Comparison of ENCODE assay signal across 8 mouse cellular contexts in the genomic region with DNA sequence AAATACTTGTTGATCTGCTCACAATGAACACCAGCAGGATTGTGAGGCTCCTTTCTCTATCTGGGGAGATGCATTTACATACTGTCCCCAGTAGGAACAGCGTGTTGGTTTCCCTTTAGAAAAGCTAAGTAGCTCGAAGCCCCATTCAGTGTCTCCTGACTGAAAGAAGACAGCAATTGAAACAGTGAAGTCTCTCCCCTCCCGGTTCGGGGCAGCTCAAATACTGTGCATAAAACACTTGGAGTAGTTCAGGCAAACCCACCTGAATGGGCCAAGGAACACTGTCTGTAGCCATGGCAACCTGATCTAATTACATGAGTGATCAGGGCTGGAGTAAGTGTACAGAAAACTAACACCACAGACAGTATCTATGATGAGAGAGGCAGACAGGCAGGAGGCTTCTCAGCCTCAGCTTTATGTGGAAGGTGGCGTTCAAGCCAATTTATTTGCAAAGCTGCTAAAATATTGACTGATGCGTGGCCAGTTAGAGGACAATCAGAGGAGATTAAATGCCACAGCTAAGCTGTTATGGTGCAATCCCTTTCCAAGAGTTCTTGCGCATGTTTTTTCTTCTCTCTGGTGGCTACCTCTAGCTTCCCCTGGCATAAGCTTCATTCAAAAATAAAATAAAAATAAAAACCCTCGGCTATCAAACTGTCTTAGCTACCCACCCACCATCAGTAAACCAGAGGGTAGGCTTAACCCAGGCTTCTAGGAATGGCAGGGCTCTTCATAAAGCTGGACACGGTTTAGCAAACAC. TPM values are rescaled to one million over a fixed set of nuclear protein-coding genes. Genes with fewer than 3 reads are reported as not detected.
DNase-seq lines count a peak whose midpoint lies in the region; ATAC-seq and TF ChIP-seq lines count a peak whose summit lies in the region.

No protein-coding gene starts in this region.

- no peak for TF ChIP-seq CTCF in kidney, adult 2 months (conservative IDR thresholded peaks at IDR 0.05; ENCODE audit: insufficient read depth, insufficient read length, low read depth, low read length)
- TF ChIP-seq CTCF in G1E (IDR thresholded peaks at IDR 0.05; ENCODE audit: low read depth, low read length) = no peak

- H3K4me2 ChIP-seq in hindbrain, embryonic 13.5 days = peak overlapping the region; percentile 87
- H3K4me2 ChIP-seq in midbrain, embryonic 16.5 days (ENCODE audit: low read length) = peak overlapping the region; percentile 78

- no peaks in the 10 kb centered on the region for H3K27me3 ChIP-seq in kidney, adult 2 months (replicated peaks; ENCODE audit: control insufficient read depth, insufficient read depth, low read length)
- H3K27me3 ChIP-seq in G1E (ENCODE audit: insufficient read depth, low read length) = no peaks in the 10 kb centered on the region
- no peaks in the 10 kb centered on the region for H3K27me3 ChIP-seq in hindbrain, embryonic 13.5 days
- H3K27me3 ChIP-seq in midbrain, embryonic 16.5 days (ENCODE audit: control insufficient read depth, insufficient read depth, low read depth, low read length) = no peaks in the 10 kb centered on the region

- ATAC-seq in G1E (ENCODE audit: extremely low read depth, insufficient number of reproducible peaks, low FRiP score, poor library complexity, severe bottlenecking) = no peak
- peak; percentile 25; the same call in 1 of the 2 replicates for ATAC-seq in hindbrain, embryonic 13.5 days (ENCODE audit: low FRiP score)
- ATAC-seq in midbrain, embryonic 16.5 days = peak; percentile 19; the same call in 1 of the 2 replicates

- TF ChIP-seq POLR2A in kidney, adult 2 months (IDR thresholded peaks at IDR 0.05; ENCODE audit: low read depth, low read length) = no peak

- peak overlapping the region; percentile 4; the same call in 1 of the 2 replicates for H3K4me3 ChIP-seq in kidney, adult 2 months (ENCODE audit: insufficient read depth, low read depth, low read length)
- peak overlapping the region; percentile 87; the same call in 1 of the 2 replicates for H3K4me3 ChIP-seq in G1E (ENCODE audit: low read depth, low read length)
- H3K4me3 ChIP-seq in hindbrain, embryonic 13.5 days = peak overlapping the region; percentile 90
- peak overlapping the region; percentile 94 for H3K4me3 ChIP-seq in midbrain, embryonic 16.5 days (ENCODE audit: low read depth, low read length)

- H3K9ac ChIP-seq in hindbrain, embryonic 13.5 days = peak overlapping the region; percentile 97; the same call in 1 of the 2 replicates
- peak overlapping the region; percentile 99 for H3K9ac ChIP-seq in midbrain, embryonic 16.5 days (ENCODE audit: low read depth, low read length)

- peaks cover 23% of the 10 kb centered on the region for H3K4me1 ChIP-seq in kidney, adult 2 months (ENCODE audit: control insufficient read depth, insufficient read depth, low read length)
- H3K4me1 ChIP-seq in G1E (ENCODE audit: insufficient read depth, low read depth, low read length) = peaks cover 37% of the 10 kb centered on the region
- peaks cover 47% of the 10 kb centered on the region for H3K4me1 ChIP-seq in hindbrain, embryonic 13.5 days (replicated peaks)
- peaks cover 43% of the 10 kb centered on the region for H3K4me1 ChIP-seq in midbrain, embryonic 16.5 days (ENCODE audit: control insufficient read depth, insufficient read depth, low read length)

- H3K9me3 ChIP-seq in G1E (replicated peaks) = no peaks in the 10 kb centered on the region
- H3K9me3 ChIP-seq in hindbrain, embryonic 13.5 days = no peaks in the 10 kb centered on the region
- no peaks in the 10 kb centered on the region for H3K9me3 ChIP-seq in midbrain, embryonic 16.5 days (replicated peaks; ENCODE audit: control insufficient read depth, low read length, poor library complexity, severe bottlenecking)

- 36% methylated on average over 9 of the region's 9 CpGs for WGBS in kidney, adult 2 months
- WGBS in hindbrain, embryonic 13.5 days = 6% methylated on average over 9 of the region's 9 CpGs
- 3% methylated on average over 9 of the region's 9 CpGs for WGBS in midbrain, embryonic 16.5 days

- no peak for DNase-seq in kidney, adult 2 months
- no peak for DNase-seq in kidney, postnatal 4 days
- DNase-seq in G1E (ENCODE audit: low spot score) = no peak
- peak; percentile 52 for DNase-seq in embryo, embryonic 10 days (ENCODE audit: low spot score)
- DNase-seq in urinary bladder, postnatal 14 days (ENCODE audit: low spot score) = no peak
- no peak for DNase-seq in spleen, postnatal 10 days (ENCODE audit: low spot score in 2 of 2)

- peak overlapping the region; percentile 1 for H3K27ac ChIP-seq in kidney, adult 2 months (ENCODE audit: insufficient read depth, low read depth, low read length)
- H3K27ac ChIP-seq in hindbrain, embryonic 13.5 days = peak overlapping the region; percentile 98
- peak overlapping the region; percentile 97 for H3K27ac ChIP-seq in midbrain, embryonic 16.5 days (ENCODE audit: low read length)

- no peaks in the 10 kb centered on the region; the same call in 1 of the 2 replicates for H3K36me3 ChIP-seq in kidney, adult 2 months (ENCODE audit: control insufficient read depth, insufficient read depth, low read length)
- H3K36me3 ChIP-seq in G1E (replicated peaks) = peaks cover 17% of the 10 kb centered on the region
- no peaks in the 10 kb centered on the region for H3K36me3 ChIP-seq in hindbrain, embryonic 13.5 days
- no peaks in the 10 kb centered on the region for H3K36me3 ChIP-seq in midbrain, embryonic 16.5 days (ENCODE audit: control insufficient read depth, insufficient read depth, low read length)

RNA-seq across cellular contexts. Expression of a gene that starts 2.8 kb away (rescaled TPM):
- 15.0 and 17.9 TPM in 2 replicates for polyA plus RNA-seq in kidney, adult 2 months (2012; rRNA removed)
- total RNA-seq in G1E (2014; fragmentation: Nextera tagmentation) (45.0 and 61.0 TPM in 2 replicates), G1E (2017) (25.0 and 27.9 TPM in 2 replicates)
- polyA plus RNA-seq in G1E (2012) = 7.8 and 9.4 TPM in 2 replicates
- polyA plus RNA-seq in hindbrain, embryonic 13.5 days (2015; fragmentation: Nextera tagmentation; extraction: Ambion mirVana) = 7.5 and 8.1 TPM in 2 replicates
- 10.4 and 10.8 TPM in 2 replicates for polyA plus RNA-seq in midbrain, embryonic 16.5 days (2015; fragmentation: Nextera tagmentation; extraction: Ambion mirVana)

Comparison
In these comparisons a context has a peak if more than half of its experiments do, and no peak if none do; other contexts are left out.
1. H3K27ac ChIP-seq: peak in every context shown above with its lines; median percentile 98 in hindbrain, embryonic 13.5 days; 97 in midbrain, embryonic 16.5 days; 1 in kidney, adult 2 months.
2. H3K4me3 ChIP-seq: peak in every context shown above with its lines; median percentile 94 in midbrain, embryonic 16.5 days; 90 in hindbrain, embryonic 13.5 days; 87 in G1E; 4 in kidney, adult 2 months.